Mouse (Mus musculus) activated CD4-positive, CD25-positive, alpha-beta regulatory T cell, adult 4 months (primary cell): ENCODE data around the gene Tomm20l. TPM values are rescaled to one million over a fixed set of nuclear protein-coding genes. Genes with fewer than 3 reads are reported as not detected.

Experiments
- ATAC-seq: one replicate; pipeline ENCODE4 v1.8.0; 2017
- polyA plus RNA-seq, 2 experiments: library from polyadenylated mRNA; unstranded; fragments of 100-300 nt; shearing (Covaris generic); gene quantifications; one replicate each; pipeline ENCODE4 v1.2.1; 2017

Gene Tomm20l
- polyA plus RNA-seq, 2 experiments from 2014 or later = not detected

DNA sequence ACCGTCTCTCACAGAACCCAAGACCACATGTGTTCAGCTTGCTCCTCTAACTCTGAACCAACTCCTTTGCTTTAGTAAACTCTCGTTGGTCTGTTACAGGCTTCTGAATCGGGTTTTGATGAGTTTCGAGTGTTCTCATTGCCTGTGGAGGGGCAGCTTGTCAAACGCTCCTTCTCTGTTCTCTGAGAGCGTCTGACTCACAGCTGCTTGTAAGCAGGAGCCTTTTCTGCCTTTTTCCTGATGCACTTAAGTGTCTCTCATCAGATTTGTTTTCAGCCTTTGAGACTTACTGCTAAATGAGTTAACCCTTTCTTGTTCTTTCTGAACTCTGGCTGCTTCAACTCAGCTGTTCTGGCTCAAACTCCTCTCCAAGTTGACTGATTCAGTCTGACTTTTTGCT is 46.7 kb downstream of the Tomm20l start:
- ATAC-seq = no peak

DNA sequence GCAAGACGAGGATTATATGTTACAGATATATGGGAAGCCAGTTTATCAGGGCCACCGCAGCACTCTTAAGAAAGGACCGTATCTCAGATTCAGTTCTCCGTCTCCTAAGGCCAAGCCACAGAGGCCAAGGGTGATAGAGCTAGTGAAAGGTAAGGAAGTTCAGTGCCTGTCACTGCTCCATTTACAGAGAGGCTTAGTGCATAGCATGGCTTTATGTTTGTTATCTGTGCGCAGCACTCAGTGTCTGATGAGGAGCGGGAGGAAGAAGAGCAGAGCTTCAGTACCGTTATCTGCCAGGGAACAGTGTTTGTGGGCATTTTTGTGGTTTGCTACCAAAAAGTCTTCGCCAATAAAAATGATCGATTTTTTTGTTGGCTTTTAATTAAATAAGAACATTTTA is 53.2 kb downstream of the Tomm20l start:
- no peak for ATAC-seq

DNA sequence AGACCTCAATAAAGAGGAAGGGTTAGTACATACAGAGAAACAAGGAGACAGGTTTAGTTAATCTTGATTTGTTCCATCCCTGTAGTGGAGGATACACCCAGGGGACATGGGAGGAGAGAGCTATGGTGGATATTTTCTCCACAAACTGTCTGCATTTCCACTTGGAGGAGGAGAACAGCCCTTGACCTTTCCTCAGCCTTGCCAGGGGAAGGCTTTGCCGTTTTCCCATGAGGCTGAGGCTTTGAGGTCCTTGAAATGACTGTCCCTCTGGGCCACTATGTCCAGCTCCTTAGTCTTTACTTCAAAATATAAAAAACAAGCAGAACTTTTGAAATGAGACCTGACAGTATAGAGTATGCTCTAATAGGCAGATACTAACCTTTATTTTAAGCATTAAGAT is 58.7 kb downstream of the Tomm20l start:
- ATAC-seq = no peak

Other genes with a start within 250 kb of the Tomm20l start
- gene Actr10, start 173.6 kb upstream of the Tomm20l start, polyA plus RNA-seq = 100 to 1,000 TPM; 216 to 267 TPM
- gene Psma3, start 136.8 kb upstream of the Tomm20l start, polyA plus RNA-seq = 100 to 1,000 TPM; 350 to 389 TPM
- gene Arid4a, start 95.4 kb upstream of the Tomm20l start, polyA plus RNA-seq = 10 to 100 TPM; 80.2 to 95.9 TPM
- 10 to 100 TPM; 33.1 to 38.3 TPM for gene Timm9, start 25.3 kb downstream of the Tomm20l start, polyA plus RNA-seq
- 10 to 100 TPM in 1 of 2 experiments, 1 to 10 TPM in 1; 8.0 to 10.8 TPM for gene 2700049A03Rik, start 25.4 kb downstream of the Tomm20l start, polyA plus RNA-seq
- under 1 TPM in 1 of 2 experiments, not detected in 1; 0.13 TPM for gene Dact1, start 198.5 kb downstream of the Tomm20l start, polyA plus RNA-seq